Mouse (Mus musculus) heart, postnatal 14 days (tissue): ENCODE results near the gene Olfr107. TPM values are rescaled to one million over a fixed set of nuclear protein-coding genes. Genes with fewer than 3 reads are reported as not detected.

Experiments
- DNase-seq, 2 experiments: peaks; one replicate each; pipeline ENCODE4 v3.0.0; 2021 to 2022
- intact Hi-C: fragments of 180-260 bp; cut with DNase I; formaldehyde crosslinking; loops from one replicate; pipeline ENCODE4 v1.15.1; 2025
- long read RNA-seq, 2 experiments: library from polyadenylated mRNA; stranded (forward); transcript quantifications; one replicate each; pipeline ENCODE4 v2.0.0; 2021
- total RNA-seq, 2 experiments: library from RNA; stranded (reverse); gene quantifications; 2 replicates each; pipeline ENCODE4 v1.2.3; 2021

Gene Olfr107
- total RNA-seq = not detected
- long read RNA-seq, experiment 1 = 0 reads
- long read RNA-seq, experiment 2 = 0 reads

GRCm38 (mm10) chr17:37398926-37399325, at the start of gene Olfr107:
Gene Olfr107, plus strand, starts transcription at chr17:37399226.
- no peak for DNase-seq
- intact Hi-C loops = no loop called here

DNA sequence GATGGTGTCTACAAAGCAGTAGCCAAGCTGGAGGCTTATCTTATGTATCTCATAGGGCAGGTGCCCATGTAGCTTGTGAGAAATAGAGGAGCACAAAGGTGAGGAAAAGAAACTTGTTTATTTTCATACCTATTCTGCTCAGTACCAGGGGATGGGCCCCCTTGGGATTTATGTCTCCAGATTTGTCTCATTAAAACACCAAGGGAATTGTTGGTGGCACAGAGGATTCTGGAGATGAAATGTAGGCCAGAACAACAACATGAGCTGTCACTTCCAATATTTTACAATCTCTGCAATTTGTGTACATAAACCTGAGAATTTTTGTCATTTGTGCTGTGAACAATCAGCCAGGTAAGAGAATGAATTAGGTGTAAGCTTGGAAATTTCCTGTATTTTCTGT, 39.7 kb upstream of the Olfr107 start, which contains the start of gene Olfr104-ps:
Gene Olfr104-ps (plus strand): TSS at position 301 of the 400 bp plus-strand sequence.
- DNase-seq = no peak
- intact Hi-C loops = no loop called here

DNA sequence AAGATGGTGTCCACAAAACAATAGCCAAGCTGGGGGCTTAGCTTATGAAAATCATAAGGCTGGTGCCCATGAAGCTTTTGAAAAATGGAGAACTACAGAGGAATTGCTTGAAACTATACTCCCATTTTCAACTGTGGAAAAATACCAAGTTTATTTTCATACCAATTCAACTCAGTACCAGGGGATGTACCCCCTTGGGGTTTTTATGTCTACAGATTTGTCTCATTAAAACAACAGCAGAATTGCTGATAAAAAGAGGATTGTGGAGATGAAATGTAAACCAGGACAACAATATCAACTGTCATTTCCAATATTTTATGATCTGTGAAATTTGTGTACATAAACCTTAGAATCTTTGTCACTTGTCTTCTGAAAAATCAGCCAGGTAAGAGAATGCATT, 20.3 kb upstream of the Olfr107 start, which contains the start of gene Olfr105-ps:
Gene Olfr105-ps (plus strand): TSS at position 301 of the 400 bp plus-strand sequence.
- no peak for DNase-seq
- intact Hi-C loops = no loop called here

DNA sequence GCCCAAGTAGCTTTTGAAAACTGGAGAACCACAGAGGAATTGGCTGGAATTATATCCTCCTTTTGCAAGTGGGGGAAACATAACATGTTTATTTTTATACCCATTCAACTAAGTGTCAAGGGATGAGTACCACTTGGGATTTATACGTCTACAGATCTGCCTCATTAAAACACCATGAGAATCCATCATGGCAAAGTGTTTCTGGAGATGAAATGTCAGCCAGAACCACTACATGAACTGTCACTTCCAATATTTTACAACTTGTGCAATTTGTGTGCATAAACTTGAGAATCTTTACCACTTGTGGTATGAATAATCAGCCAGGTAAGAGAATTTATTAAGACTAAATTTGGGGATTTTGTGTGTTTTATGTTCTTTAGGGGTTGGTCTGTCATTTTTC, 8.9 kb upstream of the Olfr107 start, which contains the start of gene Olfr106-ps:
Gene Olfr106-ps (plus strand): TSS at position 301 of the 400 bp plus-strand sequence.
- DNase-seq = no peak
- intact Hi-C loops = no loop called here

DNA sequence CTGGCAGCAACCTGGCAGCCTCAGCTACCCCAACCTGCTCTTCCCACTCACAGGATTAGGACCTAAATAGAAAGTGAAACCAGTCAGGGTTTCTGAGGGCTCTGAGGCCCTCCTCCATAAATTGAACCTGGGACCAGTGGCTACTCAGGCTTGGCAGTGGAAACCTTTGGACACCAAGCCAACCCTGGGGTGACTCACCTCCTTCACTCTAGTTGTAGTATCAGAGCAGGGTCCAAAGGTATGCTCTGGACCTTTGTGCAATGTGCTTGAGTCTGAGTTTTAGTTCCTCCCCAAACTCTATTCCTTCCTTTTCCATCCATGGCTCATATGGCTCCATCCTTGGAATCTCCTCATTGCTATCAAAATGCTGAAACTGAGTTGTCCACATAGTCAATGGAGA, 14.4 kb downstream of the Olfr107 start:
- intact Hi-C loops = no loop called here
- DNase-seq = no peak

- no peak for DNase-seq
- intact Hi-C loops = no loop called here
Observed at GRCm38 (mm10) chr17:37445180-37445579, 46.2 kb downstream of the Olfr107 start, which contains the start of gene Olfr108. Gene Olfr108, plus strand, starts transcription at chr17:37445480.

Other genes with a start within 250 kb of the Olfr107 start
- gene Olfr93, start 237.7 kb upstream of the Olfr107 start, total RNA-seq = not detected
- gene Ubd, start 205.3 kb upstream of the Olfr107 start, total RNA-seq = under 1 TPM in 1 of 2 experiments, not detected in 1; 0.80 TPM
- not detected for gene Olfr94, start 198.2 kb upstream of the Olfr107 start, total RNA-seq
- gene Olfr95, start 186.1 kb upstream of the Olfr107 start, total RNA-seq = not detected
- gene Olfr96, start 179.1 kb upstream of the Olfr107 start, total RNA-seq = not detected
- not detected for gene Olfr97, start 161.9 kb upstream of the Olfr107 start, total RNA-seq
- not detected for gene Olfr98, start 135.5 kb upstream of the Olfr107 start, total RNA-seq
- gene H2-M3, start 129.0 kb upstream of the Olfr107 start, total RNA-seq = 1 to 10 TPM; 2.3 to 2.4 TPM
- gene Olfr99, start 115.8 kb upstream of the Olfr107 start, total RNA-seq = not detected
- not detected for gene Olfr101, start 94.9 kb upstream of the Olfr107 start, total RNA-seq
- not detected for gene Olfr102, start 82.2 kb upstream of the Olfr107 start, total RNA-seq
- gene Olfr103, start 59.5 kb upstream of the Olfr107 start, total RNA-seq = not detected
- gene Olfr104-ps, start 39.6 kb upstream of the Olfr107 start, total RNA-seq = not detected
- not detected for gene Olfr105-ps, start 20.2 kb upstream of the Olfr107 start, total RNA-seq
- not detected for gene Olfr106-ps, start 8.8 kb upstream of the Olfr107 start, total RNA-seq
- not detected for gene Olfr108, start 46.3 kb downstream of the Olfr107 start, total RNA-seq
- not detected for gene Olfr109, start 59.7 kb downstream of the Olfr107 start, total RNA-seq
- gene H2-M2, start 84.3 kb downstream of the Olfr107 start, total RNA-seq = under 1 TPM in 1 of 2 experiments, not detected in 1; 0.49 TPM
- not detected for gene Olfr110, start 93.2 kb downstream of the Olfr107 start, total RNA-seq
- not detected for gene Olfr111, start 108.8 kb downstream of the Olfr107 start, total RNA-seq
- gene Olfr112, start 170.2 kb downstream of the Olfr107 start, total RNA-seq = not detected
- gene Olfr113, start 178.4 kb downstream of the Olfr107 start, total RNA-seq = not detected
- gene Olfr114, start 193.5 kb downstream of the Olfr107 start, total RNA-seq = not detected
- gene Olfr115, start 227.9 kb downstream of the Olfr107 start, total RNA-seq = not detected
- gene Olfr116, start 228.0 kb downstream of the Olfr107 start, total RNA-seq = not detected